Mouse (Mus musculus): ENCODE results near the gene Gja10. TPM values are rescaled to one million over a fixed set of nuclear protein-coding genes. Genes with fewer than 3 reads are reported as not detected.
A peak's percentile ranks its signal among the peaks of the same experiment; 100 is the strongest.

Gja10 gene
- not detected in 2 replicates for polyA plus RNA-seq (2014; fragmentation: Nextera tagmentation; extraction: Ambion mirVana)

DNA sequence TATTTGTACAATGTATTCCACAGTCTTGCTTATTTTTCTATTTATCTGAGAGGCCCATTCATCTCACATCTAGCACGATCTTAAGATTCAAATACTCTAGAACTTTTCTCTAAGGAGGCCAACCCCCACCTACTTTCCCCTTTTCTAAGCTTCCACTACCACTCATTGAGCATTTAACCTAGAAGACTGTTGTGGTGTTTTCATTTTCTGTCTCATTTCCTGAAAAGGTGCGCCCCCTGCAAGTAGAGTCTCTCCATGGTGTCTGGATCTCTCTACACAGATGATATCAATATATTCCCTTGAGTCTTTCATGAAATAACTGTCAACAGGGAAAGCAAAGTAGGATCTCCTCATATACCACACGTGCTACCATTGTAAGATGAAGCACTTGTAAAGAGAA is at the start of gene Gja10:
TSS of gene Gja10 (minus strand) at position 101 of the 400 bp plus-strand sequence.
- Histone ChIP-seq H3K9me3 (ENCODE audit: control insufficient read depth, low read length) (no peaks in the 10 kb centered on the region), H3K27me3 (replicated peaks; ENCODE audit: control insufficient read depth, insufficient read depth, low read length) (no peaks in the 10 kb centered on the region), H3K4me3 (ENCODE audit: low read depth, low read length) (no peak within 1 kb of the TSS), H3K36me3 (ENCODE audit: control insufficient read depth, insufficient read depth, low read length) (no peaks in the 10 kb centered on the region), H3K4me2 (ENCODE audit: low read depth, low read length) (no peak within 1 kb of the TSS), H3K9ac (ENCODE audit: low read depth, low read length) (no peak within 1 kb of the TSS), H3K27ac (replicated peaks; ENCODE audit: low read depth, low read length) (no peak within 1 kb of the TSS), H3K4me1 (ENCODE audit: control insufficient read depth, insufficient read depth, low read length) (no peaks in the 10 kb centered on the region)
- DNase-seq (ENCODE audit: low spot score), result no peak
- no peak for ATAC-seq (ENCODE audit: low read depth)
- WGBS, result 65% methylated on average over 3 of the region's 3 CpGs

DNA sequence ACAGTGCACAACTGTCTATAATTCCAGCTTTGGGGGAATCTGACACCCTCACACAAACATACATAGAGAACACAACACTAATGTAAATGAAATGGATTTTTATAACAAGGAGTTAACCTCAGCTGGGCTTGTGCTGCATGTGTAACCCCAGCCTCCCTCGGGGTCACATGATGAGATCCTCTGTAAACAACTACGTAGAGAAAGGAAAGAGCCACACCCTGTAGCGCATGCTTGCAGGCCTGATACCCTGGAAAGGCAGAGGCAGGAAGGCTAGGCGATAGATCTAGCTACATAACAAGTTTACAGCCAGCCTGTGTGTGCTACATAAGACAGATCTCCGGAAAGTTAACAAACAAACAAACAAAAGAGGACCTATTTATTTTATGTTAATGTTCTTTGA is 49.1 kb upstream of the Gja10 start:
- Histone ChIP-seq H3K27ac (replicated peaks; ENCODE audit: low read depth, low read length) (no peak overlapping the region), H3K9ac (ENCODE audit: low read depth, low read length) (no peak overlapping the region), H3K4me3 (ENCODE audit: low read depth, low read length) (no peak overlapping the region), H3K9me3 (ENCODE audit: control insufficient read depth, low read length) (no peaks in the 10 kb centered on the region), H3K4me2 (ENCODE audit: low read depth, low read length) (no peak overlapping the region), H3K4me1 (ENCODE audit: control insufficient read depth, insufficient read depth, low read length) (no peaks in the 10 kb centered on the region), H3K27me3 (replicated peaks; ENCODE audit: control insufficient read depth, insufficient read depth, low read length) (no peaks in the 10 kb centered on the region), H3K36me3 (ENCODE audit: control insufficient read depth, insufficient read depth, low read length) (peaks cover 42% of the 10 kb centered on the region)
- peak; percentile 71; the same call in 1 of the 2 replicates for ATAC-seq (ENCODE audit: low read depth)
- peak; percentile 13 for DNase-seq (ENCODE audit: low spot score)
- 74% methylated on average over 5 of the region's 5 CpGs for WGBS

DNA sequence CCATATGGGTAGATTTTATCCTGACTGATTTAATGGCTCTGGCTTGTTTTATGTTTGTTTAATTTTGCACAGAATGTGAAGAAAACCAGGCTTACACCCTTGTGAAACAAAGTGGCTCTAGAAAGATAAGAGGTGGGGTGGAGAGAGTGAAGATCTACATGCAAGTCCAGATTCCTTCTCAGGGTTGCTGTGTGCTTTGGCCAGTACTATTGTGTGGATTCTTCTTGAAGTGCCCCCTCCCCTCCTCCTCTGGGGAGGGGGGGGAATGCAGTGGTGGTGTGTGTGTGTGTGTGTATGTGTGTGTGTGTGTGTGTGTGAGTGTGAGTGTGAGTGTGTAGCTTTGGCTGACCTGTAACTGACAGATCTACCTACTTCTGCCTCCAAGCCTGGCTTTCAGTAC is 19.1 kb upstream of the Gja10 start:
- H3K36me3 ChIP-seq (ENCODE audit: control insufficient read depth, insufficient read depth, low read length), result peaks cover 25% of the 10 kb centered on the region; the same call in 1 of the 2 replicates
- H3K9me3 ChIP-seq (ENCODE audit: control insufficient read depth, low read length), result no peaks in the 10 kb centered on the region
- DNase-seq (ENCODE audit: low spot score), result no peak
- H3K27ac ChIP-seq (replicated peaks; ENCODE audit: low read depth, low read length), result no peak overlapping the region
- no peak overlapping the region for H3K4me2 ChIP-seq (ENCODE audit: low read depth, low read length)
- peaks cover 8% of the 10 kb centered on the region for H3K4me1 ChIP-seq (ENCODE audit: control insufficient read depth, insufficient read depth, low read length)
- no peaks in the 10 kb centered on the region for H3K27me3 ChIP-seq (replicated peaks; ENCODE audit: control insufficient read depth, insufficient read depth, low read length)
- no peak overlapping the region for H3K4me3 ChIP-seq (ENCODE audit: low read depth, low read length)
- no peak for ATAC-seq (ENCODE audit: low read depth)
- no peak overlapping the region for H3K9ac ChIP-seq (ENCODE audit: low read depth, low read length)

DNA sequence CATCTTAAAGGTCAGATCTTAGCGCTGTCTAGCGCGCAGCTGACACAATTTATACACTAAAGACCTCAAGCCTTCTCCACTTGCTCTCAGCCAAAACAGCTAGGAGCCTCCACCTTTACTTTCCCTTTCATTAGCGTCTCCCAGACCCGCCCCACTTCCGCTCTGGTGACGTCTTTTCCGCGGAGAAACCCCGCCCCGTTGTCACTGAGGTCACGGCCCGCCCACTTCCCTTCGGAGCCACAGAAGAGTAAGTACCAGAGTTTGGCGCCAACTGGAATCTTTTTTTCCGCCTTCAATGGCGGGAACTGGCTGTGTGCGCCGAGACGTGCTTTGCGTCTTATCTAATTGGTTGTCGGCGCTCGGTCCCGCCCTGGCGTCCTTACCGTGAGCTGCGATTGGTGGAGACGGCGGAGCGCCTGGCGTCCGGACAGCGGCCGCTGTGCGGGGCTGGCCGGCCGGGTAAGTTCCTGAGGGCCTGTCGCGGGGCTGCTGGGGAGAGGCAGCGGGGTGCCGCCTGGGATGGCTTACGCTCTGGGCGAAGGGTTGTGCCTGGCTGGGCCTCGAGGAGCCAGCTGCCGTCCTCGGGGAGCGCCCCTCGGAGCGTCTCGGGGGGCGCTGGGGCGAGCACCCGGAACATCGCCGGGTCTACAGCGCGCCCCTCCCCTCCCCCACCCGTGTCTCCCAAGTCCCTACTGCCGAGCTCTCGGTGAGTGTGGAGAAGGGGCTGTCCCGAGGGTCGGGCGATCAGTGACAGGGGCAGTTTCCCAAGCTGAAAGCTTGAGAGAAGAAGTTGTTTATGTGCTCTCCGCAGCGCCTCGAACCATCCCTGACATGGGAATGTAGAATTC is 12.7 kb upstream of the Gja10 start, which contains the start of gene Casp8ap2:
TSS of gene Casp8ap2 (plus strand) at position 418 of the 848 bp plus-strand sequence.
- H3K27ac ChIP-seq (replicated peaks; ENCODE audit: low read depth, low read length), result peak within 1 kb of the TSS; percentile 82
- H3K4me1 ChIP-seq (ENCODE audit: control insufficient read depth, insufficient read depth, low read length), result peaks cover 16% of the 10 kb centered on the region
- peak; percentile 100 for DNase-seq (ENCODE audit: low spot score)
- no peaks in the 10 kb centered on the region for H3K36me3 ChIP-seq (ENCODE audit: control insufficient read depth, insufficient read depth, low read length)
- H3K9me3 ChIP-seq (ENCODE audit: control insufficient read depth, low read length), result no peaks in the 10 kb centered on the region
- under 1% methylated on average over 40 of the region's 67 CpGs for WGBS
- peak; percentile 99 for ATAC-seq (ENCODE audit: low read depth)
- H3K4me3 ChIP-seq (ENCODE audit: low read depth, low read length), result peak within 1 kb of the TSS; percentile 88
- H3K4me2 ChIP-seq (ENCODE audit: low read depth, low read length), result peak within 1 kb of the TSS; percentile 59
- peak within 1 kb of the TSS; percentile 87 for H3K9ac ChIP-seq (ENCODE audit: low read depth, low read length)
- no peaks in the 10 kb centered on the region for H3K27me3 ChIP-seq (replicated peaks; ENCODE audit: control insufficient read depth, insufficient read depth, low read length)

DNA sequence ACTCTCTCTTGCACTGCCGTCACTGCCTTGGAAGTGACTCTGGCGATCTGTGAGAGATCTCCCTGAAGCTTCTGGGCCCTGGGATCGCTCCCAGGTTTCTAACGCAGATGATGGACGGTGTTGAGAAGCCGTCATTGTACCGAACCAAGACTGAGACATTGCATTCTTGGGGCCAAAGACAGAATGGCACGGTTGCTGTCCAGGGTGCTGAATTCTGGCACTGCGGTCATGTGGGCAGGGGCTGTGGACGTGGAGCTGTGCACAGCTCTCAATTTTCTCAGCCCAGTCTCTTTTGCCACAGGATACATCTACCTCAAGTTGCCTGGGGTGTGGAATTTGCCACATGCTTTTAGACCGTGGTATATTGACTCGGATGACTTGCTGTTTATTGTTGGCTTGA is 1.4 kb downstream of the Gja10 start:
- H3K9ac ChIP-seq (ENCODE audit: low read depth, low read length), result no peak overlapping the region
- H3K27ac ChIP-seq (replicated peaks; ENCODE audit: low read depth, low read length), result no peak overlapping the region
- no peak overlapping the region for H3K4me2 ChIP-seq (ENCODE audit: low read depth, low read length)
- H3K27me3 ChIP-seq (replicated peaks; ENCODE audit: control insufficient read depth, insufficient read depth, low read length), result no peaks in the 10 kb centered on the region
- WGBS, result 23% methylated on average over 12 of the region's 12 CpGs
- no peaks in the 10 kb centered on the region for H3K4me1 ChIP-seq (ENCODE audit: control insufficient read depth, insufficient read depth, low read length)
- no peaks in the 10 kb centered on the region for H3K9me3 ChIP-seq (ENCODE audit: control insufficient read depth, low read length)
- no peaks in the 10 kb centered on the region for H3K36me3 ChIP-seq (ENCODE audit: control insufficient read depth, insufficient read depth, low read length)
- no peak overlapping the region for H3K4me3 ChIP-seq (ENCODE audit: low read depth, low read length)
- DNase-seq (ENCODE audit: low spot score) (peak; percentile 50), ATAC-seq (ENCODE audit: low read depth) (no peak)

DNA sequence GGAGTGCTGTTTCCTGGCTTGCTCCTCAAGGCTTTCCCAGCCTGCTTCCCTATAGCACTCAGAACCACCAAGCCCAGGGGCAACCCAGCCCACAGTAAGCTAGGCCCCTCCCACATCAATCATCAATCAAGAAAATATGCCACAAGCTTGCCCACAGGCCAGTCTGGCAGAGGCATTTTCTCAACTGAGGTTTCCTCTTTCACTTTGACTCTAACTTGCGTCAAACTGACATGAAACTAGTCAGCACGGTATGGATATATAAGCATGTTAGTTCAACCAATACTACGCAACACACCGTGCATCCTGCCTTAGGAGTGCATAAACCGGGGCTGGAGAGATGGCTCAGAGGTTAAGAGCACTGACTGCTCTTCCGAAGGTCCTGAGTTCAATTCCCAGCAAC is 14.3 kb downstream of the Gja10 start:
- ATAC-seq (ENCODE audit: low read depth), result no peak
- DNase-seq (ENCODE audit: low spot score), result no peak
- 71% methylated on average over 6 of the region's 6 CpGs for WGBS
- no peak overlapping the region for H3K9ac ChIP-seq (ENCODE audit: low read depth, low read length)
- H3K4me3 ChIP-seq (ENCODE audit: low read depth, low read length), result no peak overlapping the region
- H3K4me1 ChIP-seq (ENCODE audit: control insufficient read depth, insufficient read depth, low read length), result no peaks in the 10 kb centered on the region
- H3K27me3 ChIP-seq (replicated peaks; ENCODE audit: control insufficient read depth, insufficient read depth, low read length), result no peaks in the 10 kb centered on the region
- H3K27ac ChIP-seq (replicated peaks; ENCODE audit: low read depth, low read length), result no peak overlapping the region
- H3K36me3 ChIP-seq (ENCODE audit: control insufficient read depth, insufficient read depth, low read length), result no peaks in the 10 kb centered on the region
- no peak overlapping the region for H3K4me2 ChIP-seq (ENCODE audit: low read depth, low read length)
- no peaks in the 10 kb centered on the region for H3K9me3 ChIP-seq (ENCODE audit: control insufficient read depth, low read length)

DNA sequence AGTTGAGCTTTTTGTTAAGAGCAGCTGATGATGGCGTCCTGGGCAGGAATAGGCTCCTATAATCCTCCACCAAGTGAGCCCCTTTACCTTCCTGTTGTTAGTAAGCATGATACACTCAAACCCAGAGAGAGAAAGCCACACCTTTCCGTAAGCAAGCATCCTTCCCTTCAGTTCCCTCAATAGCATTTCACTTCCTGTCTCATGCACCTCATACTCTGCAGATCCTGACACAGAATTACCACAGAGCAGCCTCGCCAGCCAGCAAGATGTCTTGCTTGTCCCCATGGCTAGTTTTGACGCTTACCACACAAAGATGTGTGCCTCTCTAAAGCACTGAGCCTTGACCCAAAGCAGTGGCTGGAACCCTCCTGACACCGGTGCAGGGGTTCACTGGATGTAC is 15.0 kb downstream of the Gja10 start:
- Histone ChIP-seq H3K4me1 (ENCODE audit: control insufficient read depth, insufficient read depth, low read length) (no peaks in the 10 kb centered on the region), H3K4me3 (ENCODE audit: low read depth, low read length) (no peak overlapping the region), H3K9me3 (ENCODE audit: control insufficient read depth, low read length) (no peaks in the 10 kb centered on the region), H3K27ac (replicated peaks; ENCODE audit: low read depth, low read length) (no peak overlapping the region), H3K27me3 (replicated peaks; ENCODE audit: control insufficient read depth, insufficient read depth, low read length) (no peaks in the 10 kb centered on the region), H3K36me3 (ENCODE audit: control insufficient read depth, insufficient read depth, low read length) (no peaks in the 10 kb centered on the region), H3K9ac (ENCODE audit: low read depth, low read length) (no peak overlapping the region), H3K4me2 (ENCODE audit: low read depth, low read length) (no peak overlapping the region)
- WGBS, result 87% methylated on average over 5 of the region's 5 CpGs
- DNase-seq (ENCODE audit: low spot score), result no peak
- ATAC-seq (ENCODE audit: low read depth), result no peak

DNA sequence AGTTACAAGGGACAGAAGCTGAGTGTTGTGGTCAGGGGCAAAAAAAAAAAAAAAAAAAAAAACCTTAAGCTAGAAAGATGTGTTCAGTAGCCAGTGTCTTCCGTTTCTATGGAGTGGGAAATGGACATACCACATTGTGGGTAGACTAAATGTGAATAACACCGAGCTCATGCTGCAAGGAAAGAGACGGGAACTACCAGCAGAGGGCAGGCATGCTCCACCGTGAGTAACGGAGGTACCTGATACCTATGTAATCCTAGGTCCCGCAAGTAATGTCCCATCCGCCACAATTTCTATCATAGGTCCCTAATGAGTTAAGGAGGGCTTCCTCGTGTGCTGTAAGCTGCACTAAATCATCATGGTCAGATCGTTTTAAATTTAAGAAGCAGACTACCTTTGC is 16.0 kb downstream of the Gja10 start:
- Histone ChIP-seq H3K27ac (replicated peaks; ENCODE audit: low read depth, low read length) (no peak overlapping the region), H3K27me3 (replicated peaks; ENCODE audit: control insufficient read depth, insufficient read depth, low read length) (no peaks in the 10 kb centered on the region), H3K9ac (ENCODE audit: low read depth, low read length) (no peak overlapping the region), H3K4me2 (ENCODE audit: low read depth, low read length) (no peak overlapping the region), H3K4me3 (ENCODE audit: low read depth, low read length) (no peak overlapping the region), H3K4me1 (ENCODE audit: control insufficient read depth, insufficient read depth, low read length) (no peaks in the 10 kb centered on the region), H3K36me3 (ENCODE audit: control insufficient read depth, insufficient read depth, low read length) (no peaks in the 10 kb centered on the region), H3K9me3 (ENCODE audit: control insufficient read depth, low read length) (no peaks in the 10 kb centered on the region)
- 14% methylated on average over 9 of the region's 9 CpGs for WGBS
- ATAC-seq (ENCODE audit: low read depth) (peak; percentile 55; the same call in 1 of the 2 replicates), DNase-seq (ENCODE audit: low spot score) (peak; percentile 53)

DNA sequence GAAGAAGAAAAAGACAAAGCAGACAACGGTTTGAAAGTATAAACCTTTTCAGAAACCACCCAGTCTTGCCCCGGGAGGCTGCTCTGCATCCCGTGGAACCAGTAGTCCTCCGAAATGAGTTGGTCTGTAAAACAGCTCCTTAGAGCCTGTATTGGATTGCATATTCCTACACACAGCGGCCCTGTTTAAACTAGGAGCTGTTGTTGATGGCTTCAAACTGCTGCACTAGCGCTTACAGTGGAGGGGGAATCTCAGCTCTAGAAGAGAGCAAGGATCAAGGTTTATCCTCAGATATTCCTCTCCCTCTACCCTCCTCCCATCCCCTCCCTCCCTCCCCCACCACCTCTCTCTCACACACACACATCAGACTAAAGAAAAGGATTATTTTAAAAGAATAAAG is 18.4 kb downstream of the Gja10 start:
- Histone ChIP-seq H3K9me3 (ENCODE audit: control insufficient read depth, low read length) (no peaks in the 10 kb centered on the region), H3K36me3 (ENCODE audit: control insufficient read depth, insufficient read depth, low read length) (0 out of 2 replicates have a peak, but pooled peaks cover 7% of the 10 kb centered on the region), H3K27ac (replicated peaks; ENCODE audit: low read depth, low read length) (no peak overlapping the region), H3K9ac (ENCODE audit: low read depth, low read length) (no peak overlapping the region), H3K4me1 (ENCODE audit: control insufficient read depth, insufficient read depth, low read length) (no peaks in the 10 kb centered on the region), H3K27me3 (replicated peaks; ENCODE audit: control insufficient read depth, insufficient read depth, low read length) (no peaks in the 10 kb centered on the region), H3K4me3 (ENCODE audit: low read depth, low read length) (no peak overlapping the region), H3K4me2 (ENCODE audit: low read depth, low read length) (no peak overlapping the region)
- ATAC-seq (ENCODE audit: low read depth) (no peak), DNase-seq (ENCODE audit: low spot score) (no peak)
- WGBS, result 67% methylated on average over 6 of the region's 6 CpGs
